Mouse (Mus musculus): ENCODE measurements around the gene Atp6v0b. TPM values are rescaled to one million over a fixed set of nuclear protein-coding genes. Genes with fewer than 3 reads are reported as not detected.

The Atp6v0b gene
- polyA plus RNA-seq, 1 experiment from 2014 or later: 239 TPM

DNA sequence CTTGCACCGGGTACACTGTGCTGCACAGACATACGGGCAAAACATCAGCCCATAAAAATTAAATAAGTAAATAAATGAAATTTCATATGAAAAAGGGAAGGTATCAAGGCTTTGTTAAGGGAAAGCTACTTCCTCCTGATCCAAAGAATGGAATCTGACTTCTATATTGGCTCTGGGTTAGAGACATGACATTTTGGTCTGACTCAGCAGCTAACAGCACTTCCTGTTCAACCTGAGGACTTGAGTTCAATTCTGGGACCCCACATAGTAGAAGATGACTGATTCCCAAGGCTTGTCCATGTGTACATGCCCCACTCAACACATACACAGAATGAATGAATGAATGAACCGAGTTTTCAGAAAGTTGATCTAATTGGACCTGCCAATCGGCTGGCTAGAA lies 30.7 kb upstream of the Atp6v0b start:
- H3K36me3 ChIP-seq: no peaks in the 10 kb centered on the region
- H3K27me3 ChIP-seq (replicated peaks): no peaks in the 10 kb centered on the region
- H3K4me2 ChIP-seq (replicated peaks): no peak overlapping the region
- no peak for ATAC-seq
- peaks cover 20% of the 10 kb centered on the region for H3K4me1 ChIP-seq (replicated peaks)
- peak overlapping the region; percentile 37; the same call in 1 of the 2 replicates for H3K27ac ChIP-seq
- H3K9ac ChIP-seq: no peak overlapping the region
- no peaks in the 10 kb centered on the region for H3K9me3 ChIP-seq
- no peak overlapping the region for H3K4me3 ChIP-seq (replicated peaks)
- 89% methylated on average over 4 of the region's 4 CpGs for WGBS

DNA sequence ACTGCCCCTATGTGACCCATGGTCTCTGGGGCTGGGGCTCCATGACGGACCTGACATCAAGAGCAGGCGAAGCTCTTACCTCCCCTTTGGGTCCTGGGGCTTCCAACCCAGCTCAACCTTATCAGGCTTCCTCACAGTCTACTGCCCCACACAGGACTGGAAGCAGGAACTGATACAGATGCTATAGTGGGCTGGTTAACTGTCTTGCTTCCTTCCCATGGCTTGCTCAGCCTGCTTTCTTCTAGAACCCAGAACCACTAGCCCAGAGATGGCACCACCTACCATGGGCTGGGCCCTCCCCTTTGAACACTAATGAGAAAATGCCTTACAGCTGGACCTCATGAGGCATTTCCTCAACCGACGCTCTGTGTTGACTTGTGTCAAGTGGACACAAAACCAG lies 30.3 kb upstream of the Atp6v0b start:
- Histone ChIP-seq H3K4me1 (replicated peaks) (peaks cover 23% of the 10 kb centered on the region), H3K36me3 (no peaks in the 10 kb centered on the region), H3K27me3 (replicated peaks) (no peaks in the 10 kb centered on the region), H3K4me2 (replicated peaks) (no peak overlapping the region), H3K9ac (no peak overlapping the region), H3K4me3 (replicated peaks) (no peak overlapping the region), H3K27ac (no peak overlapping the region), H3K9me3 (no peaks in the 10 kb centered on the region)
- ATAC-seq: no peak
- WGBS: 77% methylated on average over 4 of the region's 4 CpGs

DNA sequence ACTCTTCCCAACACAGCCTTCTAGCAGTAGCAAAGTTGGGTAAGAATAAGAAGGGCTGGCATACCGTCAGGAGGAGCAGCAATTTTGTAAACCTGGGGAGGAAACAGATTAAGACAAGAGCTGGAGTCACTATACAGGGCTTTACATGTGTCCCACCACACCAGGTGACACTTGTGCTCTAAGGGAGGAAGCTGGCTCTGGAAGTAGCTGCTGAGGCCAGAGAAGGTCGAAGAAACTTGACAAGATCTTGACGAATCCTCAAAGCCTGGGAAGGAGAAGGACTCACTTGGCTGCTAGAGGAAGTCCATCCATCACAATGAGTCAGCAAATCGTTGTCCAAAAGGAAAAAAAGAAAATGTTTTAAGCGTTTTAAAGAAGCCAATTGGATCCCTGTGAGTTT lies 29.3 kb upstream of the Atp6v0b start:
- ATAC-seq: no peak
- Histone ChIP-seq H3K9me3 (no peaks in the 10 kb centered on the region), H3K27ac (no peak overlapping the region), H3K9ac (no peak overlapping the region), H3K36me3 (peaks cover 4% of the 10 kb centered on the region; the same call in 1 of the 2 replicates), H3K4me2 (replicated peaks) (0 out of 2 replicates have a peak overlapping the region, but pooled peaks have one; percentile 97), H3K4me1 (replicated peaks) (peaks cover 23% of the 10 kb centered on the region), H3K27me3 (replicated peaks) (no peaks in the 10 kb centered on the region), H3K4me3 (replicated peaks) (no peak overlapping the region)
- 66% methylated on average over 5 of the region's 5 CpGs for WGBS

DNA sequence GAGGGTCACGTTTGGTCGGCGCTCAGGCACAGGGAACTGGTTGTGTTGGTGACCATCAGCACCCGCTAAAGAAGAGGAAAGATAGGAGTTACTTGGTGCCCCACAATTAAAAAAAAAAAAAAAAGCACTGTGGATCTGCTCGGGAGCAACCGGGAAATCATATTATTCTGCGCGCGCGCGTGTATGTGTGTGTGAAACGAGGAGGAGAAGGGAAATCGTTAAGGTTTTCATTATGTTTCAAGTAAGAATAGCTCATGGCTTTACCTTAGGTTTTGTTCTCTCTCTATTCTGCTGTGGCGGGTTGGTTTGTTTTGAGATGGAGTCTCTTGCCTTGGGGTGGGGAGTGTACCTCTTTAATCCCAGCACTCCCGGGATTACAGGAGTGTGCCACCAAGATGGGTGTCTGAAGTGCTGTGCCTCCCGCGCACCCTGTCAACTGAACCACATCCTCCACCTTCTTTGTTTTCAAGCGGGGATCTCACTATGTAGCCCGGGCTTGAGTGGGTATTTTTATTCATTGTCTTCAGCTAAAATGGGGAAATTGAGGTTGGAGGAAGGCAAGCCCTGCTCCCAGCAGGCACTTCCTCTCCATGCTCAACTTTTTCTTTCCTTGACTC lies 28.5 kb upstream of the Atp6v0b start:
- H3K27me3 ChIP-seq (replicated peaks): no peaks in the 10 kb centered on the region
- H3K9me3 ChIP-seq: no peaks in the 10 kb centered on the region
- 5% methylated on average over 19 of the region's 19 CpGs for WGBS
- peaks cover 23% of the 10 kb centered on the region for H3K4me1 ChIP-seq (replicated peaks)
- peak overlapping the region; percentile 71 for H3K9ac ChIP-seq
- peak overlapping the region; percentile 97 for H3K4me2 ChIP-seq (replicated peaks)
- peaks cover 4% of the 10 kb centered on the region; the same call in 1 of the 2 replicates for H3K36me3 ChIP-seq
- no peak for ATAC-seq
- peak overlapping the region; percentile 88; the same call in 1 of the 2 replicates for H3K27ac ChIP-seq
- H3K4me3 ChIP-seq (replicated peaks): peak overlapping the region; percentile 72

DNA sequence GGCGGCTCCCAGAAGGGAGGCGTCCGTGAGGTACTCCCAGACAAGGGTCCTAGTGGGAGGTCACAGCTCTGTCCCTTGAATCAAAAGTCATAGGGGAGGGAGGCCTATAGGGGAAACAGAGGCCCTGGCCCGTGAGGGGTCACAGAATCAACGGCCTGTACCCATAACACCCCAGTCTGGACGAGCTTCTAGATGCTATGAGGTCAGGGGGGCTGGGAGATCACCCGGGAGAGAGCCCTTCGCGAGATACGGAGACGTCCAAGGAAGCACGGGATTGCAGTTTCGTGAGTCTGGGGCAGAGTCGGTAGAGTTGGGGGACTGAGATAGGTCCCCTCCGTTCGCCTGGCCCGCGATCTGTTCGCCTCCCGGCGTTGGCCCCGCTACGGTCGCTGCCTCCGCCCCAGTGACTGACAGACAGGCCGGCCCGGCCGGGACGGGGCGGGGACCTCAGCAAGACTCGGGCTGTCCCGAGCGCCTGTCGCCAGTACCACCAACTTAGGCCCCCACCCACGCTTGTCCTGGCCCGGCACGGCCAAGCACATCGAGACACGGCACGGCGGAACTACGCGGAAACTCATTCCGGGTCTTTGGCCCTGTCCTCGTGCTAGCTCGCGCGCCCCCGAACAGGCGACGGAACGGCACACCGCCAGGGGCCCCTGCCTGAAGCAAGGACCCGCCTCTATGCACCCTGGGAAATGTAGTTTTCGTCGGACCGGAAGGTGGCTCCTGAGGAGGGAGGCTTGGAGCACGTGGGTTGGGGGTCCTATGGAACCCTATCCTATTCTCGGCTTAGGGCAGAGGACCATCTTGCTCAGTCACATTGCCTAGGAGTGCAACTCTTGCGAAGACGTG lies 27.7 kb upstream of the Atp6v0b start, which contains the start of gene Ipo13:
Gene Ipo13 (minus strand): TSS at position 409 of the 852 bp plus-strand sequence.
- peak within 1 kb of the TSS; percentile 71 for H3K9ac ChIP-seq
- WGBS: under 1% methylated on average over 61 of the region's 61 CpGs
- peak within 1 kb of the TSS; percentile 88 for H3K27ac ChIP-seq
- H3K9me3 ChIP-seq: no peaks in the 10 kb centered on the region
- ATAC-seq: peak; percentile 96
- peak within 1 kb of the TSS; percentile 72 for H3K4me3 ChIP-seq (replicated peaks)
- peaks cover 23% of the 10 kb centered on the region for H3K4me1 ChIP-seq (replicated peaks)
- H3K4me2 ChIP-seq (replicated peaks): peak within 1 kb of the TSS; percentile 97
- peaks cover 4% of the 10 kb centered on the region; the same call in 1 of the 2 replicates for H3K36me3 ChIP-seq
- no peaks in the 10 kb centered on the region for H3K27me3 ChIP-seq (replicated peaks)

DNA sequence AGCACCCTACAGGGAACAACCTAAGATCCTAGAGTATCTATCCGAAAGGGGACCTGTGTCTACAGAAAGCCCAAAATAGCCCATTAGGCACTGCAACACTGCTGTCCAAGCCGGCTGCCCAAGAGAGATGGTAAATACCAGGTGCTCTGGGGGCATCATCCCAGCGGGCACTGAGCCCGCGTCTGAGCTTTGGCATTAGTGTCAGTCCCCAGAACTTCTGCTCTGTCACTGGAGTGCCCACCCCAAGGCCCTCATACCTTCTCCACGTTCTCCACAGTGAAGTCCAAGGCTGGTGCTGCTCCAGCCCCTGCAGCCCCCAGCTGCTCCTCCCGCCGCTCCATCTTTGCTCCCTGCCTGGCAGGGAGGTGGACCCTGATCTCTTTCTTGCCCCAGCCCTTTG lies 26.9 kb upstream of the Atp6v0b start:
- H3K4me3 ChIP-seq (replicated peaks): peak overlapping the region; percentile 72
- no peak overlapping the region for H3K27ac ChIP-seq
- peaks cover 5% of the 10 kb centered on the region; the same call in 1 of the 2 replicates for H3K36me3 ChIP-seq
- no peaks in the 10 kb centered on the region for H3K27me3 ChIP-seq (replicated peaks)
- 20% methylated on average over 8 of the region's 8 CpGs for whole genome bisulfite sequencing
- H3K4me2 ChIP-seq (replicated peaks): peak overlapping the region; percentile 97
- H3K9me3 ChIP-seq: no peaks in the 10 kb centered on the region
- H3K9ac ChIP-seq: peak overlapping the region; percentile 71
- no peak; the same call in 1 of the 2 replicates for ATAC-seq
- peaks cover 27% of the 10 kb centered on the region for H3K4me1 ChIP-seq (replicated peaks)

DNA sequence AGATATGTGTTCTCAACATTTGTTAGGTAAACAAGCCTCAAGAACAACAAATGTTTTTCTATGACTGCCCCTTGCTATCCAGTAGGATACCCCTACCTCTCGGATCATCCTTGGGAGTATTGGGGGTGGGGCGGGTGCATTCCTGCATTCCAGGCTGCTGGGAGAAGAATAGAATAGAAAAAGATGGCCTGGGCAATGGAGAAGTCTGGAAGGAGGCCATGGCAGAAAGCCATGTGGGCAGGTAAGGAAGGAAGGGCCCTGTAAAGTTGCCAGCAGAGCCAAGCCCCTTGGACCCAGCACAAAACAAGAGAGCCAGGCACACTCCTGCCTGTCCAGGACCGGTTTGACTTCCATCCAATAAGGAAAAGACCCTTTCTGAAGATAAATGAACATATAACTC lies 26.3 kb upstream of the Atp6v0b start:
- peak overlapping the region; percentile 97 for H3K4me2 ChIP-seq (replicated peaks)
- 53% methylated on average over 3 of the region's 3 CpGs for WGBS
- H3K9ac ChIP-seq: 0 out of 2 replicates have a peak overlapping the region, but pooled peaks have one; percentile 71
- H3K9me3 ChIP-seq: no peaks in the 10 kb centered on the region
- H3K4me3 ChIP-seq (replicated peaks): peak overlapping the region; percentile 72
- H3K4me1 ChIP-seq (replicated peaks): peaks cover 26% of the 10 kb centered on the region
- ATAC-seq: no peak
- peaks cover 7% of the 10 kb centered on the region; the same call in 1 of the 2 replicates for H3K36me3 ChIP-seq
- no peaks in the 10 kb centered on the region for H3K27me3 ChIP-seq (replicated peaks)
- H3K27ac ChIP-seq: no peak overlapping the region

DNA sequence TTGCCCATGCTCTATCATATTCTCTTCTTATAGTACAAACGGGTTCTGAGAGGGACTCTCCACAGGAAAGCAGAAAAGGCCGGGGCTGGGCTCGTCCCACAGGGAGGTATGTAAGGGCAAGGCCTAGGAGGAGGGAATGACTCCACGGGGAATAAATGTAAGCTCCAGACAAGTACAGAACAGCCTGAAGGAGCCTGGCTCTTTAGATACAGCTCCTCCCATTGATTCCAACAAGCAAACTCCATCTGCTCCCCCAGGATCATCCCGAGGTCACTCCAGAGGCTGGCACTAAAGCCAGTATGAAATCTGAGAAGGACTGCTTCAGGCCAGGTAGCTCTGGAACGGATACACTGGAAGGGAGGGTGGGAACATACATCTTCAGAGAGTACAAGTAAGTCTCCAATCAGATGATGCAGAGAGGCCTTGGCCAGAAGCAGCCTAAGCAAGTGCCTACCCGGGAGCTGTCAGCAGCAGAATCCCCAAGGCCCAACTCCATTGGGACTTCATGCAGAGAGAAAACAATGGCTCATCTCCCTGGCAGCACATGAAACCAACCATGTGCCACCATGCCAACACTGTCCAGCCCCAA lies 25.6 kb upstream of the Atp6v0b start:
- Histone ChIP-seq H3K36me3 (peaks cover 7% of the 10 kb centered on the region; the same call in 1 of the 2 replicates), H3K9ac (no peak overlapping the region), H3K4me2 (replicated peaks) (peak overlapping the region; percentile 97), H3K4me3 (replicated peaks) (0 out of 2 replicates have a peak overlapping the region, but pooled peaks have one; percentile 72), H3K9me3 (no peaks in the 10 kb centered on the region), H3K27me3 (replicated peaks) (no peaks in the 10 kb centered on the region), H3K27ac (no peak overlapping the region), H3K4me1 (replicated peaks) (peaks cover 26% of the 10 kb centered on the region)
- WGBS: 51% methylated on average over 7 of the region's 7 CpGs
- ATAC-seq: no peak

DNA sequence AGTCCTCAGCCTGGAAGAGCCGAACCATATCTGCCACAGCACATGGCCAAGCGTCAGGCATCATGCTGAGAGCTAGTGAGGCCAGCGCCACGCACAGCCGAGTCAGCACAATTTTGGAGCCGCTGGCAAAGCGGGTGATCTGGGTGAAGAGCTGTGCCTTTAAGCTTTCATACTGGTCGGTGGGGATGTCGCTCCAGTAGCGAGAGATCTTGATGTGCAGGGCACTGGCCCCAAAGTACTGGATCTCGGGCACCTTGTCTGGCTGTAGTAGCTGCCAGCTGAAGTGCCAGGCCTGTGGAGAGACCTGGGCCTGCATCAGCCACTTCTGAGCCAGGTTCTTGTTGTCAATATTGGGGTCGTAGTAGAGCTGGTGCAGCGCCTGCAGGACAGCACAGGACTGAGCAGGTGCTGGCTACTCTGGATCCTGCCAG lies 25.0 kb upstream of the Atp6v0b start:
- Histone ChIP-seq H3K9ac (no peak overlapping the region), H3K27me3 (replicated peaks) (no peaks in the 10 kb centered on the region), H3K36me3 (peaks cover 7% of the 10 kb centered on the region; the same call in 1 of the 2 replicates), H3K4me2 (replicated peaks) (peak overlapping the region; percentile 97; the same call in 1 of the 2 replicates), H3K4me3 (replicated peaks) (no peak overlapping the region), H3K27ac (no peak overlapping the region), H3K9me3 (no peaks in the 10 kb centered on the region), H3K4me1 (replicated peaks) (peaks cover 24% of the 10 kb centered on the region)
- 94% methylated on average over 13 of the region's 13 CpGs for WGBS
- ATAC-seq: no peak

DNA sequence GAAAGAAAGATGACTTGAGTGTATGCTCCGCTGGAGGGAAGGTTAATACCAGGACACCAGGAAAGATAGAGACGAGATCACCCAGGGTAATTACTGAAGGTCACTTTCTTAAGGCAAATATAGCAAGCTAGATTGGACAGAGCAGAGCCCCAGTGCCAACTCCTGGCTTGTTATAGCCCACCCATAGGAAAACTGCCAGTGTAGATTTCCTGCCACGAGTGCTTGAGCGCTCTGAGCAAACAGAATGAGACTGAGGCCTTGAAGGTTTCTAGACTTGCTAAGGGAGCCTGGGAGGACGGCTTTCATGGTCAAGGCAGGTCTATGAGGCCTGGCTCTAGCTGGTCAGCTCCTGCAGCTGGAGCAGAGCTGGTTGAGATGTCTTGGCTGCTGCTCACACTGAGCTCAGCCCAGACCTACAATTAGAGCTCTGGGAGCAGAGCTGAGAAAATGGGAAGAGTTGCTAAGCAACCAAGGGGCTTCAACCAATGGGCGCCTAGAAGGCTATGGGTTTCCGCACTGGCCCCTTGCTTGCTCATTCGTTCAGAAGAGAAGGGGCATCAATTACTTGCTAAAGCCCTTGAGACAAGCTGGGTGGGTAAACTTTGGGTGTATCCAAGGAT lies 21.8 kb upstream of the Atp6v0b start:
- H3K9ac ChIP-seq: no peak overlapping the region
- H3K27ac ChIP-seq: no peak overlapping the region
- H3K36me3 ChIP-seq: peaks cover 19% of the 10 kb centered on the region
- ATAC-seq: no peak
- no peak overlapping the region for H3K4me3 ChIP-seq (replicated peaks)
- no peaks in the 10 kb centered on the region for H3K9me3 ChIP-seq
- WGBS: 75% methylated on average over 8 of the region's 8 CpGs
- no peaks in the 10 kb centered on the region for H3K27me3 ChIP-seq (replicated peaks)
- peaks cover 18% of the 10 kb centered on the region for H3K4me1 ChIP-seq (replicated peaks)
- no peak overlapping the region for H3K4me2 ChIP-seq (replicated peaks)

DNA sequence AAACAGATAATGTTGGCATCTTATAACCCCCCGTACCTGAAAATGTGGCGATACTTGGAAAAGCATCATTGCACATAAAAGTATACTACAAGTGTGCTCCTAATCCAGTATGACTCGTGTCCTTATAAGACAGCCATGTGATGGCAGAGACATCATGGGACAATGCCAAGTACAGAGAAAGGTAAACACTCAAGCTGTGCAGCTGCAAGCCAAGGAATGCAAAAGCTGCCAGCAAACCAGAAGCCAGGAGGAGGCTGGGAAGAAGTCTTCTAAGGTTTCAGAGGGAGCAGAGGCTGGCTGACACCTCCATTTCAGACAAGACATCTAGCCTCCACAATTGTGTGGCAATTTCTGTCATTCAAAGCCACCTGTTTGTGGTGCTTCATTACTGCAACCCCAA lies 19.1 kb upstream of the Atp6v0b start:
- WGBS: 86% methylated on average over 3 of the region's 3 CpGs
- Histone ChIP-seq H3K27ac (no peak overlapping the region), H3K4me3 (replicated peaks) (no peak overlapping the region), H3K36me3 (peaks cover 31% of the 10 kb centered on the region), H3K9ac (no peak overlapping the region), H3K4me1 (replicated peaks) (peaks cover 5% of the 10 kb centered on the region; the same call in 1 of the 2 replicates), H3K9me3 (no peaks in the 10 kb centered on the region), H3K4me2 (replicated peaks) (no peak overlapping the region), H3K27me3 (replicated peaks) (no peaks in the 10 kb centered on the region)
- no peak for ATAC-seq

All from intestine, embryonic 15.5 days (tissue).